Mouse (Mus musculus): ENCODE measurements around the gene Abi3bp. TPM values are rescaled to one million over a fixed set of nuclear protein-coding genes. Genes with fewer than 3 reads are reported as not detected.

Gene Abi3bp
- 0.21 and 0.22 TPM in 2 replicates for polyA plus RNA-seq (2015; fragmentation: Nextera tagmentation; extraction: Ambion mirVana)

GRCm38 (mm10) chr16:56477677-56478574 is at the start of gene Abi3bp:
TSS of gene Abi3bp (plus strand) at chr16:56477878.
- no peak for ATAC-seq
- Histone ChIP-seq H3K4me1 (no peaks in the 10 kb centered on the region), H3K36me3 (ENCODE audit: poor library complexity, severe bottlenecking) (no peaks in the 10 kb centered on the region), H3K9me3 (replicated peaks) (no peaks in the 10 kb centered on the region), H3K27me3 (no peaks in the 10 kb centered on the region), H3K9ac (no peak within 1 kb of the TSS), H3K4me3 (no peak within 1 kb of the TSS), H3K27ac (no peak within 1 kb of the TSS), H3K4me2 (no peak within 1 kb of the TSS)
- WGBS, result 62% methylated on average over 11 of the region's 11 CpGs

DNA sequence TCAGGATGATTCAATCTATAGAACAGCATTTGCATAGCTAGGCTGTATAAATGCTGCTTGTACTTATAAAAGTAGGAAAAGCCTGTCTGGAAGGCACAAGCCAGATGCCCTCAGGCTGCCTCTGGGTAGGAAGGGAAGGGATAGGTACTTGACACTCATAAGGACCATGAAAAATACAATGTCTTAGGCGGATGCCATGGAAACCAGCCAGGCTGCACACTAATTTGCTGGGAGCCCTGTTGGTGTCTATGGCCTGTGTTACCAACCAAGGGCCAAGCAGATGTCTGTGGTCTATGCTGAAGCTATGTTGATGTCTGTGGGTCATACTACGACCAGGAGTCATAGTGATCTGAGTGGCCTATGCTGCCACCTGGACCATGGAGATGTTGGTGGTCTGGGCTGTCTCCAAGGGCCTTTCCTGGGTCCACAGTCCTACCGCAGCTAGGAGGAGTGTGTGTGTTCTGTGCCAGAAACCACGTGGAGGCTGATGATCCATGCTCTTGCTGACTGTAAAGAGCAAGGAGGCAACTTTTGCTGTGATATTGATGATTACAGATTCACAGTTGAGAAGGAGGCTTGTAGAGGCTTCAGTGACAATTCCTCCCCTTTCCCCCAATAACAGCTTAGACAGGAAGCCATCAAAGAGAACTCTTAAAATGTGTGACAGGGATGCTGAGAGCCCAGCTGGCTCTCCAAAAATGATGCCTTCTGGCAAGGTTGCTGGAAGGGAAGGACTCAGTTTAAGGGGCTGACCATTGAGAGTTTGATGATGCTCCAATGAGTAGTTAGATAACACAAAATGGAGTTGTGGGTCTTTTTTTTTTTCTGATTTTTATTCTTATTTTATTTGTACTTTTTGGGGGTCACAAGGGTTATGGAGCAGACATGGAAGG is 42.1 kb upstream of the Abi3bp start:
- no peaks in the 10 kb centered on the region for H3K4me1 ChIP-seq
- no peaks in the 10 kb centered on the region for H3K36me3 ChIP-seq (ENCODE audit: poor library complexity, severe bottlenecking)

DNA sequence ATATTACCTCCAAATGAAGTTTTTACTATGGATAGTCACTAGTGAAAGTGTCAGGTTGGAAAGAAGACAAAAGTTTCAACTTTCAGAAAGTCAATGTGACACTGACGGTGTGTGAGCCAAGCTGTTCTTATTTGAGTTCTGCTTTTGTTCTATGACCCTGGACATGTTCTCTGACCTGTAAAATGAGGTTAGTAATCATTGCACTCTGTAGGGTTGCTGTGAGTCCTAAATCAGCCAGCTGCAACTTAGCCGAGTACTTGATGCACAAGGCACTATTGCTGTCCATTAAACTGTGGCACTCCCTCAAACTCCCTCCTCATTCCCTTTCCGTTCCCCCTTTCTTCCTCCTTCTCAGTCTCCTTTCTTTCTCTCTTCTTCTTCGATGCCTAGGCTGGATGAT is 37.4 kb upstream of the Abi3bp start:
- Histone ChIP-seq H3K9me3 (replicated peaks) (no peaks in the 10 kb centered on the region), H3K36me3 (ENCODE audit: poor library complexity, severe bottlenecking) (no peaks in the 10 kb centered on the region), H3K4me3 (no peak overlapping the region), H3K4me2 (no peak overlapping the region), H3K4me1 (no peaks in the 10 kb centered on the region), H3K27ac (no peak overlapping the region), H3K27me3 (no peaks in the 10 kb centered on the region), H3K9ac (no peak overlapping the region)
- no peak for ATAC-seq
- WGBS, result 70% methylated on average over 4 of the region's 4 CpGs

More for the DNA sequence above, 42.1 kb upstream of the Abi3bp start:
- H3K4me3 ChIP-seq, result no peak overlapping the region
- H3K27me3 ChIP-seq, result no peaks in the 10 kb centered on the region
- ATAC-seq, result no peak
- no peak overlapping the region for H3K4me2 ChIP-seq
- H3K27ac ChIP-seq, result no peak overlapping the region
- H3K9ac ChIP-seq, result no peak overlapping the region
- 76% methylated on average over 4 of the region's 4 CpGs for WGBS
- no peaks in the 10 kb centered on the region for H3K9me3 ChIP-seq (replicated peaks)

GRCm38 (mm10) chr16:56441113-56441512 is 36.6 kb upstream of the Abi3bp start:
- no peak overlapping the region for H3K27ac ChIP-seq
- no peaks in the 10 kb centered on the region for H3K36me3 ChIP-seq (ENCODE audit: poor library complexity, severe bottlenecking)
- WGBS, result 85% methylated on average over 5 of the region's 5 CpGs

GRCm38 (mm10) chr16:56441658-56442344 is 35.9 kb upstream of the Abi3bp start:
- H3K27ac ChIP-seq, result no peak overlapping the region

More at GRCm38 (mm10) chr16:56441113-56441512, 36.6 kb upstream of the Abi3bp start:
- Histone ChIP-seq H3K27me3 (no peaks in the 10 kb centered on the region), H3K4me2 (no peak overlapping the region), H3K4me3 (no peak overlapping the region), H3K9me3 (replicated peaks) (no peaks in the 10 kb centered on the region), H3K4me1 (no peaks in the 10 kb centered on the region), H3K9ac (no peak overlapping the region)
- ATAC-seq, result no peak

GRCm38 (mm10) chr16:56451482-56451881 is 26.2 kb upstream of the Abi3bp start:
- H3K4me3 ChIP-seq, result no peak overlapping the region
- WGBS, result 88% methylated on average over 2 of the region's 2 CpGs

More at GRCm38 (mm10) chr16:56441658-56442344, 35.9 kb upstream of the Abi3bp start:
- Histone ChIP-seq H3K27me3 (no peaks in the 10 kb centered on the region), H3K9ac (no peak overlapping the region), H3K4me2 (no peak overlapping the region), H3K36me3 (ENCODE audit: poor library complexity, severe bottlenecking) (no peaks in the 10 kb centered on the region), H3K9me3 (replicated peaks) (no peaks in the 10 kb centered on the region), H3K4me1 (no peaks in the 10 kb centered on the region), H3K4me3 (no peak overlapping the region)
- 85% methylated on average over 7 of the region's 7 CpGs for WGBS
- ATAC-seq, result no peak

DNA sequence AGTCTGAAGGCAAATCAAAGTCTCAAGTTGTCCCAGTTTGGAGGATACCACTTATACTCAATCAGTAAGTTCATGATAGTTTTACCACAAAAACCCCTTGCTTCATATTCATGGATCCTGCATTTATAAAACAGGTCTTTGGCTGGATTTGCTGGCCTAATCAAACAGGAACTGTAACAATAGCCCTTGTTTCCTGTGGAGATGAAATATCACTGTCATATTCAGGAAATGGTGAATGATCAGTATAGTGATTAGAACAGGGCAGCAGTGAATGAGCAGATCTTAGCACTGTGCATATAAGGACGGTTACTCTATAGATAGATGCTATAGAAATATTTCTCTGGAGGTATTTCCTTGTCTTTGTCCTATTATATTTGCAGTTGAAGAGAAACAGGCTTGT is 25.8 kb upstream of the Abi3bp start:
- H3K27ac ChIP-seq, result no peak overlapping the region
- no peak overlapping the region for H3K4me3 ChIP-seq
- 88% methylated on average over 1 of the region's 1 CpGs for WGBS
- H3K4me1 ChIP-seq, result no peaks in the 10 kb centered on the region
- H3K9me3 ChIP-seq (replicated peaks), result no peaks in the 10 kb centered on the region
- H3K36me3 ChIP-seq (ENCODE audit: poor library complexity, severe bottlenecking), result no peaks in the 10 kb centered on the region
- no peaks in the 10 kb centered on the region for H3K27me3 ChIP-seq
- H3K4me2 ChIP-seq, result no peak overlapping the region
- no peak overlapping the region for H3K9ac ChIP-seq
- no peak for ATAC-seq

More at GRCm38 (mm10) chr16:56451482-56451881, 26.2 kb upstream of the Abi3bp start:
- ATAC-seq, result no peak
- Histone ChIP-seq H3K36me3 (ENCODE audit: poor library complexity, severe bottlenecking) (no peaks in the 10 kb centered on the region), H3K4me1 (no peaks in the 10 kb centered on the region), H3K9ac (no peak overlapping the region), H3K9me3 (replicated peaks) (no peaks in the 10 kb centered on the region), H3K27me3 (no peaks in the 10 kb centered on the region), H3K27ac (no peak overlapping the region), H3K4me2 (no peak overlapping the region)

DNA sequence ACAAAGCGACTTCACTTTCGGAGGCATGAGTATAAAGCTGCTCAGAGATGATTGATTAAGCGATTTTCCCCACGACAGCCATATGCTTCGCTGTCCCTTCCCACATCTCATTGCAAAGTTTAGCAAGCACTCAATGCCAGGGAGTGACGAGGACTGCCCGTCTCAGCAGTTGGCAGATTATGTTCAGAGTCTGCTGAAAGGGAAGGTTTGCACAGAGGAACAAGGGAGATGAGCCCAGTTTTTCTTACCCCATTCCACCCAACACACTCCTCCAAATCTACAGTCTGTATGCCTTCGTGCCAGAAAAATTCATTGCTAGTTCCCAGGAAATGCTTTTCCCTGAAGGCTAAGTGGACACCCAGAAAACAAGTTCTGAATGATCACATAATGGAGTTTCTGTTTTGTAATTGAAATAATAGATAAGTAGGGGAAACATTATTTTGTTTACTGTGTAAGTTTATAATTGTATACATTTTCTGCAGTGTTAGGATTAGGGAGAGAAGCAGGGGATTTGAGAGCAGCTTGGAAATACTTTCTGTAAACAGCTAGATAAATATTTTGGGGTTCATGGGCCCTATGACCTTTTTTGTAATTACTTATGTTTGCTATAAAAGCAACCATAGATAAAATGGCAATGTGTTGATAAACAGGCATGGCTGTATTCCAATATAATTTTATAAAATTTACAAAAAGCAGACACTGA is 19.5 kb upstream of the Abi3bp start:
- H3K4me2 ChIP-seq, result no peak overlapping the region

DNA sequence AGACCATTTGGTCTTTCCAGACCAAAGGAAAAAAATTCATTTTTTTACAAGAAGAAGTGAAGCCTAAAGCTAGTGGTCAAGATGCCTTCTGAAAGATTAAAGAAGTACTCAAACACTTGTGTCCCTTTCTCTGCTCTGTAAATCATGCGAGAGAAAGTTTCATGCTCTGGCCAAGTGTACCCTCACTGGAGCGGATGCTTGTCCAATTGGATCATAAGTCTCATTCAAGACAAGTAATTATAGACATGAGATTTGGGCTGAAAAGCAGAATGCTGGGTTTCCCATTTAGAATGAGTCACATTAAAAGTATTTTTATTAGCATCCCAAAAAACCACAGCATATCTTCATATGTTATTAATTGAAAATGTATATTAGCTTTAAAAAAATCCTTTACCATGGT is 4.5 kb upstream of the Abi3bp start:
- no peaks in the 10 kb centered on the region for H3K9me3 ChIP-seq (replicated peaks)
- H3K9ac ChIP-seq, result no peak overlapping the region
- H3K27ac ChIP-seq, result no peak overlapping the region
- H3K4me2 ChIP-seq, result no peak overlapping the region
- H3K4me1 ChIP-seq, result no peaks in the 10 kb centered on the region
- no peaks in the 10 kb centered on the region for H3K36me3 ChIP-seq (ENCODE audit: poor library complexity, severe bottlenecking)
- no peak for ATAC-seq
- H3K27me3 ChIP-seq, result no peaks in the 10 kb centered on the region
- H3K4me3 ChIP-seq, result no peak overlapping the region
- 95% methylated on average over 2 of the region's 2 CpGs for WGBS

More for the DNA sequence above, 19.5 kb upstream of the Abi3bp start:
- ATAC-seq, result no peak
- Histone ChIP-seq H3K27ac (no peak overlapping the region), H3K27me3 (no peaks in the 10 kb centered on the region), H3K4me1 (no peaks in the 10 kb centered on the region), H3K9ac (no peak overlapping the region), H3K36me3 (ENCODE audit: poor library complexity, severe bottlenecking) (no peaks in the 10 kb centered on the region), H3K4me3 (no peak overlapping the region), H3K9me3 (replicated peaks) (no peaks in the 10 kb centered on the region)
- WGBS, result 75% methylated on average over 8 of the region's 8 CpGs

DNA sequence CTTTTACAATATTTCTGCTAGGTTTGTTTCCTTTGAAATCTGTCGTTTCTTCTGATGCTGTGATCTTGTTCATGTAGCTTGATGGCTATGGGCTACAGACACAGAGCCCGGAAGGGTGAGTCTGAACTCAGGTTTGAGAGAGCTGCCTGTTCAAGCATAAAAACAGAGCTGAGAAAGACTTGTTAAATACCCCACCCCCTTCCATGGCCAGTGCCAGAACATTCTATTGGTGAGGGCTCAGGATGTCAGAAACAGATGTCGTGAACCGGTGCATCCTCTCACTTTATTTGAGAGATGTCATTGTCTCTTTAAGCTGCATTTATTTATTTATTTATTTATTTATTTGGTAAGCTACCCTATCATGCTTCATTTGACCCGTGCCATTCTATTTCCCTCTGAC is 2.0 kb upstream of the Abi3bp start:
- Histone ChIP-seq H3K9me3 (replicated peaks) (no peaks in the 10 kb centered on the region), H3K27me3 (no peaks in the 10 kb centered on the region), H3K4me1 (no peaks in the 10 kb centered on the region), H3K4me2 (no peak overlapping the region), H3K36me3 (ENCODE audit: poor library complexity, severe bottlenecking) (no peaks in the 10 kb centered on the region), H3K9ac (no peak overlapping the region), H3K4me3 (no peak overlapping the region), H3K27ac (no peak overlapping the region)
- WGBS, result 80% methylated on average over 5 of the region's 5 CpGs
- no peak for ATAC-seq

DNA sequence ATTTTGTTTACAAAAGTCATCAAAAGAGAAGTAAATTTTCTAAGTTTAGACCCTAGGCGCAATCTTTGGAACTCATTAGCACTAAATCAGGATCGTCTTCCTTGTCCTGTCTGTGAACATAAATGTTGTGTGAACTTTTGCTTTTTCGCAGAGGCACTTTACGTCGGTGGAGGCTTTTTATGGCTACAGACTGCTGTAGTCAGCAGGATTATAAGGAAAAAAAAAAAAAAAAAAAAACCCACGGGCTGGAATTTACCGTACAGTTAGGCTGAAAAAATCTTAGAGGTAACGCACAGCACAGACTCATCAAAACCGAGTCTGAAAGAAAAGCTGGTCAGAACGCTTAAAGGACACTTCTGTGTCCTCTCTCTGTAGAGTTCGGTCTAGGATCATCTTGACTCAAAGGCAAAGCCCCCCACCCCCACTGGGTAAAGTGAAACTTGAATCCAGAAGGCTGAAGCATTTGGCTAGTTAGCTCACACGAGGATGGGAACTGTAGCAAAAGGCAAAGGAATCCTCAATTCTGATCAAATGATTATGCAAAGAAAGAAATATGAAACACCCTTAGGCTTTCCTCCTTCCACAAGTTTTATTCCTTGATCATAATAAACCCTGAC is 1.0 kb downstream of the Abi3bp start:
- Histone ChIP-seq H3K9ac (no peak overlapping the region), H3K4me2 (no peak overlapping the region), H3K4me1 (no peaks in the 10 kb centered on the region), H3K4me3 (no peak overlapping the region), H3K27me3 (no peaks in the 10 kb centered on the region), H3K9me3 (replicated peaks) (no peaks in the 10 kb centered on the region), H3K36me3 (ENCODE audit: poor library complexity, severe bottlenecking) (no peaks in the 10 kb centered on the region), H3K27ac (no peak overlapping the region)
- no peak for ATAC-seq
- WGBS, result 64% methylated on average over 12 of the region's 12 CpGs

Data from forebrain, embryonic 13.5 days (tissue).